Mouse (Mus musculus) intestine, embryonic 14.5 days (tissue): ENCODE measurements around the gene Ugt1a1. TPM values are rescaled to one million over a fixed set of nuclear protein-coding genes. Genes with fewer than 3 reads are reported as not detected.
"Not testable (repeated sequence)": the region's sequence is repeated elsewhere in the genome, so short reads cannot be mapped to it uniquely, and the experiment has no call there.

Experiments used
- ATAC-seq: fragments of 200-750 bp; cut with Nextera tagmentation; replicated peaks from 2 replicates; pipeline ENCODE4 v1.8.0; 2017; ENCODE audit warnings: low read depth, moderate number of reproducible peaks, moderate TSS enrichment, moderate library complexity; ENCODE audit not compliant: low FRiP score, low TSS enrichment
- DNase-seq: peaks from one replicate; pipeline ENCODE4 v3.0.0-alpha.2; 2018; ENCODE audit warnings: low spot score
- H3K27ac ChIP-seq: fragments of 300-500 bp; sonication (generic); 2 replicates; pipeline ENCODE4 v1.5.1; 2014; ENCODE audit warnings: low read depth, mild to moderate bottlenecking, control low read depth
- H3K27me3 ChIP-seq: fragments of 300-500 bp; sonication (generic); replicated peaks from 2 replicates; pipeline ENCODE4 v1.6.1; 2014; ENCODE audit warnings: low read length, control low read depth; ENCODE audit not compliant: control insufficient read depth, insufficient read depth
- H3K36me3 ChIP-seq: fragments of 300-500 bp; sonication (generic); 2 replicates; pipeline ENCODE4 v1.6.1; 2014; ENCODE audit warnings: low read length, control low read depth; ENCODE audit not compliant: control insufficient read depth, insufficient read depth
- H3K4me1 ChIP-seq: fragments of 300-500 bp; sonication (generic); replicated peaks from 2 replicates; pipeline ENCODE4 v1.6.1; 2014; ENCODE audit warnings: low read length, control low read depth, mixed read lengths; ENCODE audit not compliant: control insufficient read depth, insufficient read depth
- H3K4me2 ChIP-seq: fragments of 300-500 bp; sonication (generic); 2 replicates; pipeline ENCODE4 v1.6.1; 2014; ENCODE audit warnings: low read length
- H3K4me3 ChIP-seq: fragments of 300-500 bp; sonication (generic); 2 replicates; pipeline ENCODE4 v1.5.1; 2014; ENCODE audit warnings: low read depth, low read length, control low read depth, mixed read lengths
- H3K9ac ChIP-seq: fragments of 300-500 bp; sonication (generic); 2 replicates; pipeline ENCODE4 v1.6.1; 2014; ENCODE audit warnings: mild to moderate bottlenecking, low read length
- H3K9me3 ChIP-seq: fragments of 300-500 bp; sonication (generic); 2 replicates; pipeline ENCODE4 v1.6.1; 2016; ENCODE audit warnings: low read length, control low read depth; ENCODE audit not compliant: control insufficient read depth
- WGBS: fragments of 180-500 bp; shearing (Covaris S2); extraction: QIAGEN DNeasy Blood & Tissue Kit; methylation state at CpG from one replicate; pipeline ENCODE4 v1.1.7; 2014; 5-methylcytosine and 5-hydroxymethylcytosine counted together
- polyA plus RNA-seq: library from polyadenylated mRNA; unstranded; fragments of >200 nt; fragmentation: Nextera tagmentation; extraction: Ambion mirVana; gene quantifications from 2 replicates; pipeline ENCODE4 v1.2.1, GENCODE M21; 2014

The Ugt1a1 gene
- 1.9 and 3.3 TPM in 2 replicates for polyA plus RNA-seq

GRCm38 (mm10) chr1:88211812-88212211 is at the start of gene Ugt1a1:
Gene Ugt1a1 (plus strand): TSS chr1:88211959.
- ATAC-seq = peak; percentile 14
- H3K4me1 ChIP-seq = no peaks in the 10 kb centered on the region
- peaks cover 46% of the 10 kb centered on the region for H3K9me3 ChIP-seq
- H3K27me3 ChIP-seq = no peaks in the 10 kb centered on the region
- peak; percentile 65 for DNase-seq
- H3K4me3 ChIP-seq = no peak within 1 kb of the TSS
- H3K36me3 ChIP-seq = no peaks in the 10 kb centered on the region
- WGBS = 67% methylated on average over 8 of the region's 8 CpGs
- H3K9ac ChIP-seq = no peak within 1 kb of the TSS
- no peak within 1 kb of the TSS for H3K27ac ChIP-seq
- no peak within 1 kb of the TSS for H3K4me2 ChIP-seq

GRCm38 (mm10) chr1:88165711-88166110 is 46.0 kb upstream of the Ugt1a1 start, which contains the start of gene Ugt1a5:
Gene Ugt1a5 (plus strand): TSS chr1:88166012.
- ATAC-seq = no peak
- 73% methylated on average over 5 of the region's 5 CpGs for WGBS
- Histone ChIP-seq H3K9me3 (no peaks in the 10 kb centered on the region), H3K27ac (no peak within 1 kb of the TSS), H3K27me3 (no peaks in the 10 kb centered on the region), H3K9ac (no peak within 1 kb of the TSS), H3K36me3 (no peaks in the 10 kb centered on the region), H3K4me1 (no peaks in the 10 kb centered on the region), H3K4me3 (no peak within 1 kb of the TSS), H3K4me2 (no peak within 1 kb of the TSS)
- DNase-seq = no peak

GRCm38 (mm10) chr1:88172190-88172589 is 39.6 kb upstream of the Ugt1a1 start:
- H3K4me1 ChIP-seq, H3K36me3 ChIP-seq, H3K9ac ChIP-seq, H3K4me3 ChIP-seq, DNase-seq, H3K27me3 ChIP-seq, H3K9me3 ChIP-seq, H3K27ac ChIP-seq, H3K4me2 ChIP-seq, ATAC-seq: not testable (repeated sequence)
- WGBS = 86% methylated on average over 5 of the region's 7 CpGs

- no peak overlapping the region for H3K27ac ChIP-seq
- no peaks in the 10 kb centered on the region for H3K4me1 ChIP-seq
- no peak for DNase-seq
- WGBS = 88% methylated on average over 1 of the region's 1 CpGs
- peaks cover 12% of the 10 kb centered on the region; the same call in 1 of the 2 replicates for H3K9me3 ChIP-seq
- H3K36me3 ChIP-seq = no peaks in the 10 kb centered on the region
- no peaks in the 10 kb centered on the region for H3K27me3 ChIP-seq
- no peak overlapping the region for H3K4me2 ChIP-seq
- no peak overlapping the region for H3K4me3 ChIP-seq
- no peak for ATAC-seq
- H3K9ac ChIP-seq = no peak overlapping the region
Measured at GRCm38 (mm10) chr1:88179657-88180056, 32.1 kb upstream of the Ugt1a1 start.

GRCm38 (mm10) chr1:88186325-88186935 is 25.3 kb upstream of the Ugt1a1 start:
- 83% methylated on average over 5 of the region's 5 CpGs for WGBS
- Histone ChIP-seq H3K4me1 (no peaks in the 10 kb centered on the region), H3K9ac (no peak overlapping the region), H3K9me3 (no peaks in the 10 kb centered on the region), H3K36me3 (no peaks in the 10 kb centered on the region), H3K27ac (no peak overlapping the region), H3K4me3 (no peak overlapping the region), H3K27me3 (no peaks in the 10 kb centered on the region), H3K4me2 (no peak overlapping the region)
- no peak for ATAC-seq
- DNase-seq = no peak

GRCm38 (mm10) chr1:88192136-88192535 is 19.6 kb upstream of the Ugt1a1 start:
- Histone ChIP-seq H3K9me3 (no peaks in the 10 kb centered on the region), H3K4me2 (no peak overlapping the region), H3K36me3 (no peaks in the 10 kb centered on the region), H3K27me3 (no peaks in the 10 kb centered on the region), H3K27ac (no peak overlapping the region), H3K4me1 (no peaks in the 10 kb centered on the region), H3K9ac (no peak overlapping the region), H3K4me3 (no peak overlapping the region)
- DNase-seq = no peak
- WGBS = 81% methylated on average over 3 of the region's 3 CpGs
- ATAC-seq = no peak

GRCm38 (mm10) chr1:88195687-88196086 is 16.1 kb upstream of the Ugt1a1 start:
- no peak overlapping the region for H3K4me3 ChIP-seq
- H3K4me1 ChIP-seq = no peaks in the 10 kb centered on the region
- H3K27me3 ChIP-seq = no peaks in the 10 kb centered on the region
- H3K9me3 ChIP-seq = no peaks in the 10 kb centered on the region
- no peaks in the 10 kb centered on the region for H3K36me3 ChIP-seq
- 83% methylated on average over 1 of the region's 1 CpGs for WGBS
- H3K27ac ChIP-seq = no peak overlapping the region
- ATAC-seq (no peak), DNase-seq (no peak)
- no peak overlapping the region for H3K4me2 ChIP-seq
- H3K9ac ChIP-seq = no peak overlapping the region

GRCm38 (mm10) chr1:88197443-88197842 is 14.3 kb upstream of the Ugt1a1 start:
- 78% methylated on average over 3 of the region's 3 CpGs for WGBS
- no peak overlapping the region for H3K9ac ChIP-seq
- no peaks in the 10 kb centered on the region for H3K36me3 ChIP-seq
- H3K4me3 ChIP-seq = no peak overlapping the region
- no peaks in the 10 kb centered on the region for H3K9me3 ChIP-seq
- ATAC-seq (no peak), DNase-seq (no peak)
- no peak overlapping the region for H3K4me2 ChIP-seq
- H3K27me3 ChIP-seq = no peaks in the 10 kb centered on the region
- H3K4me1 ChIP-seq = no peaks in the 10 kb centered on the region
- H3K27ac ChIP-seq = no peak overlapping the region

- peaks cover under 1% of the 10 kb centered on the region; the same call in 1 of the 2 replicates for H3K4me1 ChIP-seq
- no peak overlapping the region for H3K27ac ChIP-seq
- WGBS = 54% methylated on average over 2 of the region's 2 CpGs
- no peaks in the 10 kb centered on the region for H3K36me3 ChIP-seq
- no peaks in the 10 kb centered on the region for H3K27me3 ChIP-seq
- DNase-seq (no peak), ATAC-seq (no peak)
- H3K9me3 ChIP-seq = peaks cover 4% of the 10 kb centered on the region; the same call in 1 of the 2 replicates
- H3K9ac ChIP-seq = no peak overlapping the region
- H3K4me3 ChIP-seq = no peak overlapping the region
- no peak overlapping the region for H3K4me2 ChIP-seq
Measured at GRCm38 (mm10) chr1:88199996-88200395, 11.8 kb upstream of the Ugt1a1 start.
